In the genomic region with DNA sequence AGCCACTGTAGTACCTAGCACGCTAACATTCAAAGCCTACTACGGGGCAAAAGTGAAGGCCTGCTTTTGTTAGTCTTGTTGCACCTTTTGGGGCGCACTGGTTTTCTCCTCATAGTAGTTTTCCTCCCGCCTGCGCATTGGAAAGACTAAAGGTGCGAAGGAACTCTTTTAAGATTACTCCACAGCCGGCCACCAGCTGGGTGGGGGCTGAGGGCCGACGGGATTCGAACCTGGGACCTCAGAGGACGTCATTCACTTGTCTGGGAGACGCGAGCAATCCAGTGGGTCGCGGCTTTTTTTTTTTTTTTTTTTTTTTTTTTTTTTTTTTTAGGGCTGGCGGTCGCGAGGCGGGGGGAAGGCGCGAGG, we compare ENCODE assay signal across 8 mouse cellular contexts. TPM values are rescaled to one million over a fixed set of nuclear protein-coding genes. Genes with fewer than 3 reads are reported as not detected.
DNase-seq lines count a peak whose midpoint lies in the region; ATAC-seq and TF ChIP-seq lines count a peak whose summit lies in the region.

No protein-coding gene starts in this region.

- peaks cover 6% of the 10 kb centered on the region; the same call in 1 of the 2 replicates for H3K4me1 ChIP-seq in kidney, adult 2 months (ENCODE audit: control insufficient read depth, insufficient read depth, low read length)
- peaks cover 36% of the 10 kb centered on the region for H3K4me1 ChIP-seq in E14TG2a.4 (replicated peaks; ENCODE audit: low read depth, low read length)
- no peaks in the 10 kb centered on the region for H3K4me1 ChIP-seq in embryonic facial prominence, embryonic 11.5 days (ENCODE audit: control insufficient read depth, insufficient read depth, low read length)
- no peaks in the 10 kb centered on the region; the same call in 1 of the 2 replicates for H3K4me1 ChIP-seq in hindbrain, postnatal 0 days (ENCODE audit: insufficient read depth, low read length)
- H3K4me1 ChIP-seq in midbrain, embryonic 15.5 days, result peaks cover 22% of the 10 kb centered on the region

- TF ChIP-seq CTCF in kidney, adult 2 months (conservative IDR thresholded peaks at IDR 0.05; ENCODE audit: insufficient read depth, insufficient read length, low read depth, low read length), result no peak
- no peak for TF ChIP-seq CTCF in E14TG2a.4 (conservative IDR thresholded peaks at IDR 0.05; ENCODE audit: low read length)
- TF ChIP-seq CTCF in hindbrain, postnatal 0 days (IDR thresholded peaks at IDR 0.05; ENCODE audit: low read depth), result no peak

- no peak for ATAC-seq in embryonic facial prominence, embryonic 11.5 days (replicated peaks; ENCODE audit: insufficient number of reproducible peaks, low FRiP score, low TSS enrichment, low read depth)
- ATAC-seq in hindbrain, postnatal 0 days, result no peak; the same call in 1 of the 2 replicates
- ATAC-seq in midbrain, embryonic 15.5 days (replicated peaks), result peak; percentile 34

- DNase-seq in kidney, adult 2 months, result no peak
- no peak for DNase-seq in kidney, postnatal 4 days
- no peak for DNase-seq in embryonic facial prominence, embryonic 11.5 days (ENCODE audit: low spot score)
- DNase-seq in hindbrain, postnatal 0 days (ENCODE audit: low spot score), result no peak
- no peak for DNase-seq in layer of hippocampus, adult 11-12 months (ENCODE audit: low spot score)
- no peak for DNase-seq in gastrocnemius, postnatal 4 days (ENCODE audit: low spot score in 2 of 2)

- H3K9me3 ChIP-seq in E14TG2a.4 (ENCODE audit: low read length), result no peaks in the 10 kb centered on the region
- no peaks in the 10 kb centered on the region for H3K9me3 ChIP-seq in embryonic facial prominence, embryonic 11.5 days (replicated peaks; ENCODE audit: control insufficient read depth, low read length)
- H3K9me3 ChIP-seq in hindbrain, postnatal 0 days (ENCODE audit: low read length), result no peaks in the 10 kb centered on the region
- no peaks in the 10 kb centered on the region for H3K9me3 ChIP-seq in midbrain, embryonic 15.5 days

- no peak overlapping the region; the same call in 1 of the 2 replicates for H3K27ac ChIP-seq in kidney, adult 2 months (ENCODE audit: insufficient read depth, low read depth, low read length)
- H3K27ac ChIP-seq in embryonic facial prominence, embryonic 11.5 days (replicated peaks; ENCODE audit: low read depth, low read length), result no peak overlapping the region
- peak overlapping the region; percentile 95; the same call in 1 of the 2 replicates for H3K27ac ChIP-seq in hindbrain, postnatal 0 days
- H3K27ac ChIP-seq in midbrain, embryonic 15.5 days, result peak overlapping the region; percentile 92

- no peak for TF ChIP-seq POLR2A in kidney, adult 2 months (IDR thresholded peaks at IDR 0.05; ENCODE audit: low read depth, low read length)

- H3K4me3 ChIP-seq in kidney, adult 2 months (ENCODE audit: insufficient read depth, low read depth, low read length), result peak overlapping the region; percentile 99
- H3K4me3 ChIP-seq in E14TG2a.4 (replicated peaks; ENCODE audit: low read length), result peak overlapping the region; percentile 94
- peak overlapping the region; percentile 95 for H3K4me3 ChIP-seq in embryonic facial prominence, embryonic 11.5 days (ENCODE audit: low read depth, low read length)
- peak overlapping the region; percentile 99 for H3K4me3 ChIP-seq in hindbrain, postnatal 0 days (ENCODE audit: low read length)
- peak overlapping the region; percentile 85 for H3K4me3 ChIP-seq in midbrain, embryonic 15.5 days

- H3K4me2 ChIP-seq in embryonic facial prominence, embryonic 11.5 days (ENCODE audit: low read depth, low read length), result peak overlapping the region; percentile 28; the same call in 1 of the 2 replicates
- H3K4me2 ChIP-seq in hindbrain, postnatal 0 days (ENCODE audit: low read depth, low read length), result peak overlapping the region; percentile 68
- peak overlapping the region; percentile 54 for H3K4me2 ChIP-seq in midbrain, embryonic 15.5 days

- 11% methylated on average over 17 of the region's 21 CpGs for WGBS in kidney, adult 2 months
- 12% methylated on average over 19 of the region's 21 CpGs for WGBS in embryonic facial prominence, embryonic 11.5 days
- 14% methylated on average over 15 of the region's 21 CpGs for WGBS in hindbrain, postnatal 0 days
- WGBS in midbrain, embryonic 15.5 days, result 14% methylated on average over 19 of the region's 21 CpGs

- H3K36me3 ChIP-seq in kidney, adult 2 months (ENCODE audit: control insufficient read depth, insufficient read depth, low read length), result no peaks in the 10 kb centered on the region
- H3K36me3 ChIP-seq in E14TG2a.4 (ENCODE audit: insufficient read depth, low read length), result no peaks in the 10 kb centered on the region
- no peaks in the 10 kb centered on the region for H3K36me3 ChIP-seq in embryonic facial prominence, embryonic 11.5 days (replicated peaks; ENCODE audit: control insufficient read depth, insufficient read depth, low read depth, low read length)
- no peaks in the 10 kb centered on the region for H3K36me3 ChIP-seq in hindbrain, postnatal 0 days (ENCODE audit: insufficient read depth, low read length)
- no peaks in the 10 kb centered on the region for H3K36me3 ChIP-seq in midbrain, embryonic 15.5 days (replicated peaks)

- H3K27me3 ChIP-seq in kidney, adult 2 months (replicated peaks; ENCODE audit: control insufficient read depth, insufficient read depth, low read length), result peaks cover 3% of the 10 kb centered on the region
- H3K27me3 ChIP-seq in E14TG2a.4 (ENCODE audit: insufficient read depth, low read length), result peaks cover 33% of the 10 kb centered on the region
- H3K27me3 ChIP-seq in embryonic facial prominence, embryonic 11.5 days (ENCODE audit: control insufficient read depth, insufficient read depth, low read length), result no peaks in the 10 kb centered on the region
- no peaks in the 10 kb centered on the region for H3K27me3 ChIP-seq in hindbrain, postnatal 0 days (ENCODE audit: insufficient read depth, low read length)
- H3K27me3 ChIP-seq in midbrain, embryonic 15.5 days (replicated peaks), result no peaks in the 10 kb centered on the region

- peak overlapping the region; percentile 41 for H3K9ac ChIP-seq in embryonic facial prominence, embryonic 11.5 days (replicated peaks; ENCODE audit: low read length)
- peak overlapping the region; percentile 98; the same call in 1 of the 2 replicates for H3K9ac ChIP-seq in hindbrain, postnatal 0 days (replicated peaks; ENCODE audit: low read length)
- H3K9ac ChIP-seq in midbrain, embryonic 15.5 days, result 0 out of 2 replicates have a peak overlapping the region, but pooled peaks have one; percentile 0

RNA-seq across cellular contexts. Expression of gene Scmh1, which starts 0.3 kb away (rescaled TPM):
- polyA plus RNA-seq in kidney, adult 2 months (2012; rRNA removed), result 28.1 and 30.0 TPM in 2 replicates
- 27.2 and 31.4 TPM in 2 replicates for polyA plus RNA-seq in embryonic facial prominence, embryonic 11.5 days (2014; fragmentation: Nextera tagmentation; extraction: Ambion mirVana)
- total RNA-seq in hindbrain, postnatal 0 days (2014; rRNA removed), result 36.2 and 65.0 TPM in 2 replicates
- polyA plus RNA-seq in hindbrain, postnatal 0 days (2015; fragmentation: Nextera tagmentation; extraction: Ambion mirVana), result 51.4 and 52.5 TPM in 2 replicates
- polyA plus RNA-seq in midbrain, embryonic 15.5 days (2015; fragmentation: Nextera tagmentation; extraction: Ambion mirVana), result 98.0 and 106 TPM in 2 replicates
- 10 to 100 TPM; 45.8 to 51.2 TPM for total RNA-seq in gastrocnemius, postnatal 4 days (2021)

Comparison
In these comparisons a context has a peak if more than half of its experiments do, and no peak if none do; other contexts are left out.
1. H3K27ac ChIP-seq: peak in hindbrain, postnatal 0 days (single experiment) and midbrain, embryonic 15.5 days (single experiment); none in kidney, adult 2 months (single experiment) and embryonic facial prominence, embryonic 11.5 days (single experiment).
2. H3K9ac ChIP-seq: peak in every context shown above with its lines; median percentile 98 in hindbrain, postnatal 0 days; 41 in embryonic facial prominence, embryonic 11.5 days; 0 in midbrain, embryonic 15.5 days.
3. Peak in every context shown above with its lines, with median percentiles within 50 percentile points of each other: H3K4me3 ChIP-seq and H3K4me2 ChIP-seq.